Mouse (Mus musculus) ZHBTc4 (cell line): ENCODE results near the gene Akr1d1.
A peak's percentile ranks its signal among the peaks of the same experiment; 100 is the strongest.

Experiments
- DNase-seq: peaks from one replicate; pipeline ENCODE4 v3.0.0-alpha.2; 2011; ENCODE audit warnings: low read depth, low spot score

The Akr1d1 gene

DNA sequence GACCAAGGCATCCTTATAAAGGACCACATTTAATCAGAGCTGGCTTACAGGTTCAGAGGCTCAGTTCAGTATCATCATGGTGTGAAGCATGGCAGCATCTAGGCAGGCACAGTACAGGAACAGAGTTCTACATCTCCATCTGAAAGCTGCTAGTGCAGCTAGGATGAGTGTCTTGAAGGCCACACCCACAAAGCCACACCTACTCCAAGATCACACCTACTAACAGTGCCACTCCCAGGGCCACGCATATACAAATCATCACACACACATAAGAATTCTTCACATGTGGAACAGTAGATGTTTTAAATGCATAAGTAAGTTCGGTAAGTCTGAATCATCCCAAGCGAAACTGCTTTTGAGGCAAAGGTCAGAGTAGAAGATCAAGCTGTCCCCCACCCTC is 33.9 kb downstream of the Akr1d1 start:
- peak; percentile 55 for DNase-seq

DNA sequence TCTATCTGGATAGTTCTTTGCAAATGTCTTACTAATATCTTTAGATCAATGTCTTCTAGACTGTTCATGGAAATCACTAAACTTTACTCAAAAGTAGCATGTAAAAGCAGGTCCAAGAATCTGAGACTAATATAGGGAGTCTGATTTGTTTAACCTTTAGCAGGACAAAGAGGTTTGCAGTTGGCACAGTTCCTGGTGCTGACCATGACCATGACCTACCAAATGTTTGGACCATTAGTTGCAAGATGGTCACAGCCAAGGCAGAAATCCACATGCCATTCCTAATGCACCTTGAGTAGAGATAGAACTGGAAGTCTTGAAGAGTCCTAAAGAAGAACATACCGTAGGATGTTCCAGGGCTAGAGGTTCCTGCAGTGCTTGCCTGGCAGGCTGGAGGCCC is 37.4 kb downstream of the Akr1d1 start:
- no peak for DNase-seq

DNA sequence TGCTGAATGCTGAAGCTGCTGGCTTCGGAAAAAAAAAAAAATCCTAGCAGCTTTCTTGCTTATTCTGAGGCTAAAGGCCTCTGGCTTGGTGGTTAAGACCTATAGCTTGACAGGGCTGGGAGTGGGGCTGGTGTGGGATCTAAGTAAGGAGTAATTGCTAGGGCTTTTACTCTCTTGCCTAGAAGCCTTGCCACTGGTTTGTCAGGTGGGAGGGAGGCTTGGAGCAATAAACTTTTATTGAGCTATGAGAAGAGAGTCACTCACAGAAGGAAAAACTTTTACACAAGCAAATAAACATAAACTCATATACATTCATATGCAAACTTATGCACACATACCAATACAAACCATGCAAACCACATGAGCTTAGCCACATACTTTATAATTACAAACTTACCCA is 42.0 kb downstream of the Akr1d1 start:
- DNase-seq, result no peak

DNA sequence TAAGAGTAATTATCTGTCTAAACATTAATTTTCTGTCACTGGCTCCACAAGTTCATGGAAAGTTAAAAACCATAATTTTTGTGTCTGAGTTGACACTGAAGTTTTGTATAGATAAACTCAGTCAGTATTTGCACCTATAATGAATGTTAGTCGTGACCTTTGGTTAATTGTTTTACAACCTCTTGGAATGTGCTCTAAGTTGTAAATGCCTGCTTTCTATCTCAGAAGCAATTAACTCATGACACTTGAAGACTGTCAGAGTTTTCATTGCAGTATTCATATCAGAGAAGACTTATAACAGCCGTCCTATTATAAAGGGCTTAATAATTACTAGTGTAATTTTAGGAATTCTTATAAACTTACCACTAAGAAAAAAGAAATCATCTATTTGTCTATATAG is 43.0 kb downstream of the Akr1d1 start:
- no peak for DNase-seq

DNA sequence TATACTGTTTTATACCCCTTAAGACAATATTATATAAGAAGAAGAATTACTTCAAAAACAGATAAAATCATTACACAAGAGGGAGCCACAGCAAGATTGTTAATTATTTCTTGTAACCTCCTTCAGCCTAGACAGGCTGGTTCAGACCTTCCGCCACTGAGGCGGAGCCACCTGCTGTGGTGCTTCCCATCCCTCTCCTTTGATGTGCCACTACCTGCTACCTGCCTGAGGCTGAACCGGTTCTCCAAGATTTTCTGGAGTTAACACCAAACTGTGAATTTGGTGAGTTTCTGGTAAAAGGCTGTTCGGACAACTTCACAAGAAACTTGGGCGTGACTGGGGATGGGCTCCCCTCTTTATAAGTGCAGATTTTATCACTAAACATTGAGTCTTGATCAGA is 50.5 kb downstream of the Akr1d1 start:
- DNase-seq, result no peak

DNA sequence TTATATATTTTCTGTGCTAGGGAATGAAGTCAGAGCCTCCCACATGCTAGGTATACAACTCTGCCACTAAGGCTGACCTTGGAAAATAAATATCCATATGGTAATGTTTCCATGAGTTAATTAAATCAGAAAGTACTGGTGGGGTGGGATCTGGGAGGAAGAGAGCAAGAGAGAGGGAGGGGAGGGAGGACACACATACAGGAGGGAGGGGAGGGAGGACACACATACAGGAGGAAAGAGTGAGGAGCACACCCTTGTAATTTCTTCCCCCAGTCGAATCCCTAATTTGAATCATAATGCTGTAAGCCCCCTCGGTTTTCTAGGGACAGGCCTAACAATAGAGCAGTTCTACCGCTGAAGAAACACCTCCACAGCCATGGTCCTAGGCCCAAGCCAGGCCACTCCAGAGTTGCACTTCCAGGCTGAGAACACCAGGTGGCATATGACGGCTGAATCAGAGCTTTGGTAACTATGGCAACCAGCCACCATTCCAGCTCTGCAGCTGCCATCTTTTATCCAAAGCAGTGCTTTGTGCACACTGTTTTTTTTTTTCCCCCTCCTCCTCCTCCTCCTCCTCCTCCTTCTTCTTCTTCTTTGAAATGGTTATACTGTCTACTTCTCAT is 59.5 kb downstream of the Akr1d1 start:
- peak; percentile 94 for DNase-seq

DNA sequence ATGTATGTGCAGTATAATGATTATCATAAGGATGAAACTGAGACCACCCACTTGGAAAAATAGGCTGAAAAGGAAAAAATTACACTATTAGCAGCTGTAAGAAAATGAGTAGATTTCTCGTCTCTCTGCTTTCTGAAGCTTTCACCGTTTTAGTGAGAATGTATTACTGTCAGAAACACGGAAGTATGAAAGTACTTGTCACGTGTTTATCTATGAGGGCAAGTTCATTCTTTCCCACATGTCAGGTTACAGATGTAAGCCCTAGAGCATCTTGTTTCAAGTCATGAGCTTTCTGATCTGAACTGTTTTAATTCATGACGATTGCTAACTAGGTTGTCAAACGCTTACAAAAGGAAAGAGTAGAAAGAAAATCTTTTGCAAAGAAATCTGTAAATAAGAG is 60.8 kb downstream of the Akr1d1 start:
- DNase-seq, result no peak

DNA sequence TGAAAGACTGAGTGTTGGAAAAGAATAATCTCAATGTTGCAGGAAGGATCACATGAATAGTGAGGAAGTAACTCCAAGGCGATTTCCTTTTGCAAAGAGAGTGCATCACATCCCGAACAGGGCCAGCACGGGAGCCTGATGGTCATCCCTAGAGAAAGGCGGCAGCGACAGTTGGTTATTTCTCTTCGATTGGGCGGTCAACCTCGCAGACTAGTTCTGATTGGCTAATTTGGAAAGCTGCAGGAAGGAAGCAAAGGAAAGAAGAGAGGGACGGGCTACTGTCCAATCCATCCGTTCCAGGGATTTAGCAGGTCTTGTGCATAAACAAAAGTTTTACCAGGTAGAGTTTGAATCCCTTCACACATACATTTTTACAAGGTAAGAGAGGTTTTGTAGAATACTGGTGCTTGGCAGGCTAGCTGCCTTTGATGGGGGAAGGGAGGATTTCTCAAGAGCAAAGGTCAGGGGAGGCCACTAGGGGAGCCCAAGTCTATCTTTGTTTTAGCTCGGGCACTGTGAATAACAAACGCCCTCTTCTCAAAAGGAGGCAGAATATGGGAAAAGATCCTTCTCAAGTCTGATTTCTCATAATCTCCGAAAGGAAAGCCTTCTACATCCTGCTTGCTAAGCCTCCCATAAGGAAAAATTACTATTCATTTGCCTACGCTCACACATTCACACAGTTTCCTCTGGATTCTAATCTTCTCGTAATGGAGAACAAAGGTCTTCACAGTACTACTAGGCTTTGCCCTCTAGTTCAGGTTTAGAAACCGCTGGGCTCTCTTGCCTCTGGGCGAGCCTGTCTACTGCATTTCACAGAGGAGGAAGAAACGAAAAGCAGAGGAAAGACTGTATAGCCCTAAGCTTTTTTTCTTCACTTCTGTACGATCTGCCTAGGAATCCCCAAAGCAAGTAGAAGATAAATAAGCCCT is 62.4 kb downstream of the Akr1d1 start:
- DNase-seq, result peak; percentile 90

DNA sequence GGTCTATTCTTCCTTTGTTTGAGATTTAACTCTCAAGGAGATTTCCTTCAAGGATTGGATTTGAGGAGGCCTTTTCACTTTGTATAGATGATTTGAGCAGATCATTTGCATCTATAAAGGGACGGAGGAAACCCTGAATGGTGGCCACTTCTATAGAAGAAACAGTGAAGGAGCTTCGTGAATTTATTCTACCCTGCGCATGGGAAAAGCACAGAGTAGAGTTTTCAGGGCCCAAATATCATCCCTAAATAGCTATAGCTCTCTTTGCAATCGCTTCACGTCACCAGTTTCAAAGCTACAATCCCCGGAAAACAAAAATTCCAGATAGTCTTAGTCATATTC is 63.0 kb downstream of the Akr1d1 start:
- DNase-seq, result no peak

DNA sequence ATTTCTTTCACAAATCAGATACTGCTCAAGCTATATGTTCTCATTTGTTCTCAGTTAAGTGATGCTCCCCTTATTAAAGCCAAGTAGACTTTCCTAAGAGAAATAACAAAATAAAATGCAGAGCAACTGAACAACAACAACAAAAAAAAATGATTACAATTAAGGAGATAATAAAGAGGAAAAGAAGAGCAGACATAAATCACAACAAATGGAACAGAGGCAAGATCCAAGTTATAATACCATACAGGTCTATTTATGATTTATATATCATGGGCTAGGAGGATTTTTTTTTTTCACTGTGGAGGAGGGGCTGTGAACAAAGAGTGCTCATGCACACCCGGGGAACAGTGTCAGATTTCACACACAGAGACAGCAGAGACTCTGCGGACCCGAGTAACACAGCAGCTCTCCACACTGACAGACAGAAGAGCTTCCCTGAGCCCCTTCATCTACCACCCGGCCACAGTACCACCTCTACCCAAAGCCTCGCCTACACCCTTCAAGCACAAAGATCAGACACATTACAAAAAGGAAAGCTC is 63.6 kb downstream of the Akr1d1 start:
- DNase-seq, result no peak

DNA sequence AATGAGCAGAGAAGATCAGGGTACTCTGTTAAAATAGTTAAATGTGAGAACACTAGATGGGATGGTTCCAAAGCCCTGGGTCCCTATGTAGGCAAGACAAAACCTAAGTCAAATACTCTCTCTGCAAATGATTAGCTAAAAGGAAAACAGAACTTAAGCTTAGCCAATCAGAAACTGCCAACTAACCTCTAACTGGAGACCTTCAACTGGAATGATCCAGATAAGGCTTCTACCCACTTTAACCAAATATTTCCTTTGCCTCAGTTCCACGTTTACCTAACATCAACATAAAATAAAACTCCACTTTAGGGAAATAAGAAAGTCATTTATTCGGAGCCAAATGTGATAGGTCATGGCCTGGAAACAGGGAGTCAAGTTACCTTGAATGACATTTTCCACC is 67.1 kb downstream of the Akr1d1 start:
- DNase-seq, result no peak

DNA sequence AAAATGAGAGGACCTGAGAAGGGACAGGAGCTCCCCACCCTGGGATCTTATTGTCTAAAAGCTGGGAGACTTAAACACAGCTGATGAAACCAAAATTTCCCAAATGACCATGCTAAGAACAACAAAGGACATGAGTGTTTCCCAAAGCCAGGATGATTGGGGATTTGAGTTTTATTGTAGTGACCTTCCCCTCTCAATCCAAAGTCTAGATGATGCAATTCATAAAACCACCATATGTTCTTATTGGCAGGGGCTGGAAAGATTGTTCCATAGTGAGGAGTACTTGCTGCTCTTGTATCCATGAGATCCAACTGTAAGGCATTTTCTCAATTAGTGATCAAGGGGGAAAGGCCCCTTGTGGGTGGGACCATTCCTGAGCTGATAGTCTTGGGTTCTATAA is 68.1 kb downstream of the Akr1d1 start:
- no peak for DNase-seq

DNA sequence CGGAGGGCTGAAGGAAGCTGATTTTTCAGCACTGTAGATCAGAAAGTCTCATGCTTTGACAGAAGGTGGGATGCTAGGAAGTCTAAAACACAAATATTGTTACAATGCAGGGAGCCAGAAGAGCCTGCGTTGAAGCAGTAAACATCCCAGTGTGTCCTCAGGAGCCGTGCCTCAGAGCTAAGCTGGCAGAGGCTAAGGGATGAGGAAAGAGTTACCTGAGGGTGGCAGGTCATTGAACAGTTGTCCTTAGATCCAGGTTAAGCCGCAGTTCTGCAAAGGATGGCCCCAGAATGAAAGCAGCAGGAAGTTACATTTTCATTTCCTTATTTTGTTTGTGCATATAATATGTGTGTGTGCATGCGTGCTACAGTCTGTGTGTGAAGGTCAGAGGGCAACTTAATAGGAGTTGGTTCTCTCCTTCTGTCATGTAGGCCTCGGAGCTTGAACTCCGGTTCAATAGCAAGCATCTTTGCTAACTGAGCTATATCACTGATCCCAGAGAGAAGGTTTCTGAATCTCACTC is 71.1 kb downstream of the Akr1d1 start:
- no peak for DNase-seq

DNA sequence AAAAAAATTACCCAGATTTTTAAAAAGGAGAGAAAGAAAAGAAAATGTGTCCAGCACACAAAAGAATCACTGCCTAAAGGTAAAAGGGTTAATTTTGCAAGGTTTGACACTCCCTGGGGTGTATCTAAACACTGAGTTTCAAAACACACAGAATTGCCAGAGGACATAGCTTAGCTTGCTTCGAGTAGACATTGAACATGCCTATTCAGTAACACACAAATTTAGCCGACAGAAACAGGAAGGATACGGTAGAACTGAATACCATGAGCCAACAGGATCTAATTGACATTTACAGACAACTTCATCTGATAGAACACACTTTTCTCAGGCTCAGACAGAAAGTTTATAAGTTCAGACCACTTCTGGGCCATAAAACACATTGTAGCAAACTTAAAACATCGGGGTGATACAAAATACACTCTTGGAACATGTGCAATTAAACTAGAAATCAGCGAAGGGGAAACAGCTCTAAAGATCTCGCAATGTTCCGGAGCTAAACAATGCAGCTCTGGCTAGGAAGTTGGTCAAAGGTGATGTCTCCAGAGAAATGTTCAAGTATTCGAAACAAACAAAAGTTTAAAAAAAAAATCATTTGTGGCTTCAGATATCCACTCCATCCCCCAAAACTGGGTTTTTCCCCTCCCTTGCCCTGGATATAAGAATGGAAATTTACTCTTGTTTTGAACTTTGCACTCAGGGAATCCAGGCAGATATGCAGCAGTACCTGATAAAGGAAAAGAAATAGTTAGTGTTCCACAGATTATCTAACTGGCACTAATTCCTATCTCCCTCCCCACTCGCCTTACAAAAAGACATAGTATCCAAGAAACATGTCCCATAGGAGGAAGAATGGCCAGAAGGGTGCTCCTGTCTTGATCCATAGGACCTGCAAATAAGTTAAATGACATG is 73.1 kb downstream of the Akr1d1 start:
- no peak for DNase-seq

DNA sequence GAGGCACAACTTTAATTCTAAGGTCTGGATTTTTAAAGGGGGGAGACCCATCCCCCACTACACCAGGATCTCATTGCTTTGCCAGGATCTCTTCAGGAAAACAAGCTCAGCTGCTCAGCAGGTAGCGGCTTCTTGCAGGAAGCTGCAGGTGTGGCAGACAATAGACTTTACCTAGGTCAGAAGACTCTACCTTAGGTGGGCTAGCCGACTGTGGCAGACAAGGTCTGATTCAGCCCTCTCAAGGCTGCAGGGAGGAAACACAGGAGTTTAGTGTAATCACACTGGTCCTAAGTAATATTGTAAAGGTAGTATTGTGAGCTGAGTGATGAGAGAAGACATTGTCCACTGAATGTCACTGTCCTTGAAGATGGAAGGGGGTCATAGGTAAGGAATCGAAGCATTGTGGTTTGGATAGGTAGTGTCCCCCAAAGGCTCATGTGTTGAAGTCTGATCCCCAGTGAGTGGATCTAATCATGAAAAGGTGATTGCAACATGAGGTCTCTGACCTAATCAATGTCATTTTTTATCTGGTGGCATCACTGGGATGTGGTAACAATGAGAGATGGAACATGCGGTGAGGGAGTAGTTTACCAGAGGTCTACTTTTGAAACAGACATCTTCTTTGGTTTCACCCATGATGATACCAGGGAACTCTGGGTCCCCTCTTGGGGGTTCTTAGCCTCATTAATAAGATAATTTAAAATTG is 74.4 kb downstream of the Akr1d1 start:
- no peak for DNase-seq

DNA sequence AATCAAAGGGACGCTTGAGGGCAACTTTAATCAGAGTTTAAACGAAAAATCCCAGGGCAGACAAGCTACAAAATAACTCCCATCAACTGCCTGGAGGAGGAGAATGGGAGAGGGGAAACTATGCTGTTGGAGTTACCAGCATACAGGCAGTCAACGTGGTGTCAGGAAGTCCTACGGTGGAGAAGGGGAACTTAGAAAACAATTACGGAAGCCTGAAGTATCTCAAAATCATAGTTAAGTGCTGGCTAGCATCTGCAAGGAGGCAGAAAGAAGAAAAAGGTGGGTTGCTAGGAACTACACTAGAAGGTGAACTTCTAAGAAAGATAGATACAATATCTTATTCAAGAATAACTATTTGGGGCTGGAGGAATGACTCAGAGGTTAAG is 74.9 kb downstream of the Akr1d1 start:
- DNase-seq, result no peak

DNA sequence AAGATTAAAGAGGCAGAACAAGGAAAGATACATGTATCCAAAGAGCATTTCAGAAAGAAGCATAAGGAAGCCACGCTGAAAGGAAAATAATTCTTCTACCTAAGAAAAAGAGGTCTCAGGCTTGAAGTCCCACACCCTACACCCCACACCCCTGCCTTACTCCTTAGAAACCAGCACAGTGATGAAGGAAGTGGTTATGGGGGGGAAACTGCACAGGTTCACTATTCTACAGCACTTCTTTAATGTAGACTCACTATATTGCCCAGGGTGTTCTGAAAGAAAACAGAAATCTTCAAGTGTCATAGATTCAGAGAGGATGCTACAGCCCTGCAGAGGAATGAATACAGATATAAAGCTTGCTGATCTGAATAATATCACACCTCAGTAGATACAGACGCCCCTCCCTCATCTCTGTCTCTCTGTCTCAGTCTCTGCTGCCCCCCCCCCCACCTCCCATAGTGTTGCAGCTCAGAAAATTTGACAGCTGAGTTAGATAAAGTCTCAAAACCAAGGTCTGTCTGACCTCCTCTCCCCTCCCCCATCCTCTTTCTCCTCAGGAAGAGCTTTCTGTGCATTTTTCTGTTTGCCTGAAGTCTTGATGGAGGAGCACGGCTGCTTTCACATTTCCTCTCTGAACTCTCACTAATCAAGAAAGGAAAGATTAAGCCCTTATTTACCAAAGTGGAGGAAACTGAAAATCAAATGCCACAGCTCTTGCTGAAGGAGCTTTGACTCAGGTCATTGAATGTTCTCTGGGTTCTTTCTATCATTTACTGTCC is 77.7 kb downstream of the Akr1d1 start:
- DNase-seq, result no peak

DNA sequence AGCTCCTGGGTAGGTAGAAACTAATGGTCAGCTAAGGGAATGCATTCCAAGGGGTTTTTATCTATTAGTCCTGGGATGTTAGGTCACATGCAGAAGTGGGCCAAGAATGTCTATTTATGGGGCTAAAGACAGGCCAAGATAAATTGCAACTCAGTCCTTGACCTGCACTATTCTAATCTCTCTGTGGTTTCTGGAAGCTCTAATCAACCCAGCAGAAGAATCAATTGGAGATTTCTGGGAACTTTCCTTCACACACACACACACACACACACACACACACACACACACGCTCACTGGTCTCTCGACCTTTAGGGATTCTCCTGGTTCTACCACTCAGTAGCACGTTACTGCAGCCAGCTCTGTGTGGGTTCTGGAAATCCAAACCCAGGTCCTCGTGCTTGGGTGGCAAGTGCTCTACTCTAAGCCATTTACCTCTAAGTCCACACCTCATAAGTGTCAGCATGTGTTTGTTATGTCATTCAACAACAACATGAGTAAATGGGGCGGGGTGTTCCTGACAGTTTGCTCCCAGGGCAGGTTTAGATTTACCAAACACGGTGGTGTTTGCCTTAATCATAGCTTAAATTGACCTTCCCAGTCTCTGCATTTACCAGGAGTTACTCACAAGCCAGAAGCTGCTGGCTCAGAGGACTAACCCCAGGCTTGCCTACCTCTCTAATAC is 82.8 kb downstream of the Akr1d1 start:
- no peak for DNase-seq

DNA sequence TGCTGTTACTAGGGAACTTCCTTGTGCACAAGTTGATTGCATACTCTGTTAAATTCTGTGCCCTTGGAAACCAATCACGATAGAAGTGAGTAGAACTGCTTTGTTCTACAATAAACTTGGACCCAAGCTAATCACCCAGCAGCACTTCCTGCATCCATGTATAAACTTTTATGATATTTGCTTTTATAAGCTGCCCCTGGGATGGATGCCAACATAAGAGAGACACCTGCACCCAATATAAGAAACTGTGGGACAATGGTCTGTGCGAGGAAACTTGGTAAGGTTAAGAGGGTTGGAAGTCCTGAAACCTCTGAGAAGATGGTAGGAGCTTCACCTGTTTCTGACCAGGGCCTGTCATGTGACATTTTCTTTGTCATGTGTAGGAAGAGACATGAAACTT is 85.5 kb downstream of the Akr1d1 start:
- no peak for DNase-seq

DNA sequence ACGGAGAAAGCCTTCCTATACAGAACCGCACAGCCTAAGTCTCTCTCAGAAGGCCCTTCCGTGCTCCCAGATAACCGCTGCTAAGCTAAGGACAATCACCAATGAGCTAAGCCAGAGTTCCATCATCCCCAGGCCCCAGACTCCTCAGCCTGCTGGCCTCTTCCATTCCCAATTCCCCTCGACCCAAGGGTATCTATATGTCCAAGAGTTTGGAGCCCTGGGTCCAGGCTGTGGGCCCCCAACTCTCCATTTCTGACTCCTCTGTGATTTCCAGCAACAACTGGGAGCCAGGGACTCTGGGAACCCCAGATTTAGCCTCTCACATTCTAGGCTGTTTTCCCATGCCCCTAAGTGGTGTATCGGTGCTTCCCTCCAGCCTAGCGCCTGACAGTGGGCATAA is 86.2 kb downstream of the Akr1d1 start:
- DNase-seq, result no peak
